Comparison of ENCODE assay signal across 9 mouse cellular contexts in the genomic region with DNA sequence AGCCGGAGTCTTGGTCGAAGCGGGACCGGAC. TPM values are rescaled to one million over a fixed set of nuclear protein-coding genes. Genes with fewer than 3 reads are reported as not detected.
DNase-seq lines count a peak whose midpoint lies in the region; ATAC-seq and TF ChIP-seq lines count a peak whose summit lies in the region.
"Had no signal": no experiment of that assay in that cellular context is flagged by ENCODE, and none has a peak within 500 bp of the region (broad histone marks: within the 10 kb centered on the region; RNA-seq: fewer than 3 reads in every experiment).

A gene (minus strand): TSS at position 27 of the 31 bp plus-strand sequence.

- peaks cover 6% of the 10 kb centered on the region; the same call in 1 of the 2 replicates for H3K4me1 ChIP-seq in kidney, adult 2 months (ENCODE audit: control insufficient read depth, insufficient read depth, low read length)
- peaks cover 36% of the 10 kb centered on the region for H3K4me1 ChIP-seq in embryonic facial prominence, embryonic 10.5 days
- peaks cover 30% of the 10 kb centered on the region for H3K4me1 ChIP-seq in hindbrain, embryonic 14.5 days (replicated peaks; ENCODE audit: control insufficient read depth, insufficient read depth, low read length)
- H3K4me1 ChIP-seq in midbrain, embryonic 13.5 days (replicated peaks) = peaks cover 44% of the 10 kb centered on the region

- no peak for ATAC-seq in hindbrain, embryonic 14.5 days (ENCODE audit: low FRiP score)
- ATAC-seq in midbrain, embryonic 13.5 days = no peak

- TF ChIP-seq POLR2A in kidney, adult 2 months (IDR thresholded peaks at IDR 0.05; ENCODE audit: low read depth, low read length) = no peak

- H3K9me3 ChIP-seq in embryonic facial prominence, embryonic 10.5 days = no peaks in the 10 kb centered on the region
- no peaks in the 10 kb centered on the region for H3K9me3 ChIP-seq in hindbrain, embryonic 14.5 days (ENCODE audit: control insufficient read depth, low read length)
- H3K9me3 ChIP-seq in midbrain, embryonic 13.5 days = no peaks in the 10 kb centered on the region

- peak within 1 kb of the TSS; percentile 84 for H3K4me2 ChIP-seq in hindbrain, embryonic 14.5 days (replicated peaks)
- H3K4me2 ChIP-seq in midbrain, embryonic 13.5 days (replicated peaks) = peak within 1 kb of the TSS; percentile 80

- H3K4me3 ChIP-seq in kidney, adult 2 months (ENCODE audit: insufficient read depth, low read depth, low read length) = peak within 1 kb of the TSS; percentile 34
- H3K4me3 ChIP-seq in embryonic facial prominence, embryonic 10.5 days = peak within 1 kb of the TSS; percentile 84
- peak within 1 kb of the TSS; percentile 41 for H3K4me3 ChIP-seq in hindbrain, embryonic 14.5 days (replicated peaks; ENCODE audit: low read length)
- peak within 1 kb of the TSS; percentile 50 for H3K4me3 ChIP-seq in midbrain, embryonic 13.5 days (replicated peaks)

- peaks cover 13% of the 10 kb centered on the region for H3K27me3 ChIP-seq in kidney, adult 2 months (replicated peaks; ENCODE audit: control insufficient read depth, insufficient read depth, low read length)
- H3K27me3 ChIP-seq in embryonic facial prominence, embryonic 10.5 days (replicated peaks; ENCODE audit: low read depth, poor library complexity, severe bottlenecking) = peaks cover 82% of the 10 kb centered on the region
- H3K27me3 ChIP-seq in hindbrain, embryonic 14.5 days (ENCODE audit: control insufficient read depth, insufficient read depth, low read length) = peaks cover 62% of the 10 kb centered on the region
- peaks cover 69% of the 10 kb centered on the region for H3K27me3 ChIP-seq in midbrain, embryonic 13.5 days

- DNase-seq in kidney, adult 2 months = no peak
- no peak for DNase-seq in kidney, postnatal 4 days
- no peak for DNase-seq in embryonic facial prominence, embryonic 10.5 days (ENCODE audit: low spot score)
- DNase-seq in hindbrain, embryonic 14.5 days (ENCODE audit: low spot score) = no peak
- no peak for DNase-seq in MN1 (ENCODE audit: low spot score)
- no peak for DNase-seq in thymus, postnatal 4 days
- no peak for DNase-seq in right cerebral cortex, postnatal 4 days
- DNase-seq: cerebellum, adult 11 months had no signal

- H3K36me3 ChIP-seq in kidney, adult 2 months (ENCODE audit: control insufficient read depth, insufficient read depth, low read length) = no peaks in the 10 kb centered on the region
- no peaks in the 10 kb centered on the region for H3K36me3 ChIP-seq in embryonic facial prominence, embryonic 10.5 days (replicated peaks)
- no peaks in the 10 kb centered on the region for H3K36me3 ChIP-seq in hindbrain, embryonic 14.5 days (replicated peaks; ENCODE audit: control insufficient read depth, insufficient read depth)
- H3K36me3 ChIP-seq in midbrain, embryonic 13.5 days = no peaks in the 10 kb centered on the region

- TF ChIP-seq CTCF in kidney, adult 2 months (conservative IDR thresholded peaks at IDR 0.05; ENCODE audit: insufficient read depth, insufficient read length, low read depth, low read length) = no peak

- WGBS in kidney, adult 2 months = 0% methylated on average over 4 of the region's 4 CpGs
- WGBS in embryonic facial prominence, embryonic 10.5 days = 0% methylated on average over 4 of the region's 4 CpGs
- WGBS in hindbrain, embryonic 14.5 days = 0% methylated on average over 4 of the region's 4 CpGs
- 0% methylated on average over 4 of the region's 4 CpGs for WGBS in midbrain, embryonic 13.5 days

- no peak within 1 kb of the TSS for H3K27ac ChIP-seq in kidney, adult 2 months (ENCODE audit: insufficient read depth, low read depth, low read length)
- H3K27ac ChIP-seq in embryonic facial prominence, embryonic 10.5 days (replicated peaks) = peak within 1 kb of the TSS; percentile 59; the same call in 1 of the 2 replicates
- no peak within 1 kb of the TSS for H3K27ac ChIP-seq in hindbrain, embryonic 14.5 days
- H3K27ac ChIP-seq in midbrain, embryonic 13.5 days = no peak within 1 kb of the TSS

- H3K9ac ChIP-seq in hindbrain, embryonic 14.5 days = peak within 1 kb of the TSS; percentile 53
- peak within 1 kb of the TSS; percentile 64 for H3K9ac ChIP-seq in midbrain, embryonic 13.5 days (replicated peaks)

RNA-seq across cellular contexts. Expression of the gene that starts here (rescaled TPM):
- polyA plus RNA-seq in kidney, adult 2 months (2012; rRNA removed) = 0.03 TPM in 2 replicates
- 0.59 and 0.97 TPM in 2 replicates for polyA plus RNA-seq in embryonic facial prominence, embryonic 10.5 days (2016; fragmentation: Nextera tagmentation; extraction: Ambion mirVana)
- polyA plus RNA-seq in hindbrain, embryonic 14.5 days (2014; fragmentation: Nextera tagmentation; extraction: Ambion mirVana) = 0.68 and 0.96 TPM in 2 replicates
- 0.55 and 1.5 TPM in 2 replicates for polyA plus RNA-seq in midbrain, embryonic 13.5 days (2015; fragmentation: Nextera tagmentation; extraction: Ambion mirVana)

Comparison
In these comparisons a context has a peak if more than half of its experiments do, and no peak if none do; other contexts are left out.
1. H3K4me3 ChIP-seq: peak in every context shown above with its lines; median percentile 84 in embryonic facial prominence, embryonic 10.5 days; 50 in midbrain, embryonic 13.5 days; 41 in hindbrain, embryonic 14.5 days; 34 in kidney, adult 2 months.